Mouse (Mus musculus): ENCODE measurements around the gene Prkcz.

- TF ChIP-seq SIN3A (IDR thresholded peaks at IDR 0.05; ENCODE audit: low read length) (no peak), CTCF (conservative IDR thresholded peaks at IDR 0.05 in 1 of 2, IDR thresholded peaks at IDR 0.05 in 1 of 2; ENCODE audit: low read depth in 2 of 2, low read length in 2 of 2) (no peak), POLR2A (IDR thresholded peaks at IDR 0.05; ENCODE audit: low read depth, low read length) (no peak), CHD2 (IDR thresholded peaks at IDR 0.05; ENCODE audit: low read length) (no peak), JUND (conservative IDR thresholded peaks at IDR 0.05; ENCODE audit: low read depth, low read length) (no peak), TCF12 (IDR thresholded peaks at IDR 0.05; ENCODE audit: low read depth, low read length) (no peak), POLR2AphosphoS2 (IDR thresholded peaks at IDR 0.05; ENCODE audit: low read depth, low read length) (no peak), KAT2A (IDR thresholded peaks at IDR 0.05; ENCODE audit: insufficient replicate concordance, low read length) (no peak), MYC (IDR thresholded peaks at IDR 0.05; ENCODE audit: low read depth, low read length) (no peak), MAFK (IDR thresholded peaks at IDR 0.05; ENCODE audit: insufficient replicate concordance, low read length) (no peak), ZC3H11A (IDR thresholded peaks at IDR 0.05; ENCODE audit: low read depth, low read length) (no peak), JUN (IDR thresholded peaks at IDR 0.05; ENCODE audit: insufficient read depth, low read depth, low read length) (no peak), SMC3 (IDR thresholded peaks at IDR 0.05; ENCODE audit: low read depth, low read length) (no peak)
Observed at GRCm38 (mm10) chr4:155301965-155302364, 59.2 kb downstream of the Prkcz start.
